ENCODE assay signal across 27 mouse cellular contexts in the genomic region with DNA sequence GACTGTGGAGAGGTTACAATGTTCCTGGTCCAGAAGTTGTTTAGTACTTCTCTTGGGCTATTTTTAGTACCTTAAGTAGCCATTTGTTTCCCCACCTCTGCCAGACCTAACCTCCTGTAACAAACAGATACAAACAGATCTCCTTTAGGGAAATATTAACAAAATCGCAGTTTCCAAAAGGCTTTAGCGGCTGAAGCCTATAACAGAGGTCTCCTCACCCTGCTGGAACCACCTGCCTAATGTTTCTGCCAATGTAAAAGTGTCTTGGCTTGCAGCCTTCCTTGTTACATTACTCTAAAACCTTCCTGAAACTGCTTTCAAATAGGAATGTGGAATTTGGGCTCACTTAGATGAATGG. TPM values are rescaled to one million over a fixed set of nuclear protein-coding genes. Genes with fewer than 3 reads are reported as not detected.
DNase-seq lines count a peak whose midpoint lies in the region; ATAC-seq and TF ChIP-seq lines count a peak whose summit lies in the region.
"Had no signal": no experiment of that assay in that cellular context is flagged by ENCODE, and none has a peak within 500 bp of the region (broad histone marks: within the 10 kb centered on the region; RNA-seq: fewer than 3 reads in every experiment).

No protein-coding gene starts in this region.

- H3K4me2 ChIP-seq in heart, embryonic 14.5 days (ENCODE audit: low read length) = peak overlapping the region; percentile 33; the same call in 1 of the 2 replicates
- H3K4me2 ChIP-seq in kidney, embryonic 15.5 days = no peak overlapping the region
- H3K4me2 ChIP-seq: embryonic facial prominence, embryonic 13.5 days; forebrain, embryonic 12.5 days; forebrain, embryonic 15.5 days; heart, embryonic 11.5 days; hindbrain, embryonic 13.5 days had no signal

- peaks cover 4 to 16% of the 10 kb centered on the region in 2 experiments for H3K4me1 ChIP-seq in heart, embryonic 14.5 days (ENCODE audit: control insufficient read depth in 2 of 2, insufficient read depth in 2 of 2, low read length in 2 of 2)
- H3K4me1 ChIP-seq in kidney, embryonic 15.5 days = no peaks in the 10 kb centered on the region
- H3K4me1 ChIP-seq: embryonic facial prominence, embryonic 13.5 days; forebrain, embryonic 15.5 days; hindbrain, embryonic 13.5 days had no signal

- H3K27ac ChIP-seq in gastrocnemius, adult 2 months = peak overlapping the region; percentile 53
- H3K27ac ChIP-seq in heart, embryonic 14.5 days (replicated peaks in 1 of 2; ENCODE audit: control insufficient read depth in 1 of 2, insufficient read depth in 1 of 2, low read depth in 2 of 2, low read length in 2 of 2) = 0 out of 4 replicates have a peak overlapping the region, but pooled peaks of 1 of the 2 experiments have one; percentile 25
- H3K27ac ChIP-seq in kidney, embryonic 15.5 days = no peak overlapping the region
- H3K27ac ChIP-seq: embryonic facial prominence, embryonic 10.5 days; embryonic facial prominence, embryonic 13.5 days; forebrain, embryonic 12.5 days; forebrain, embryonic 15.5 days; hindbrain, embryonic 10.5 days; hindbrain, embryonic 13.5 days had no signal

- intact Hi-C loops in gastrocnemius, adult 2 months (cut with DNase I) = loop anchor here (10.0 kb wide), 1 partner anchor 390 kb away; no protein-coding TSS in a partner anchor

- no peak overlapping the region for H3K4me3 ChIP-seq in gastrocnemius, adult 2 months
- no peak overlapping the region for H3K4me3 ChIP-seq in heart, embryonic 14.5 days (ENCODE audit: control insufficient read depth in 1 of 2, insufficient read depth in 1 of 2, low read depth in 1 of 2, low read length in 2 of 2)
- H3K4me3 ChIP-seq in kidney, embryonic 15.5 days (replicated peaks) = no peak overlapping the region
- H3K4me3 ChIP-seq: embryonic facial prominence, embryonic 10.5 days; embryonic facial prominence, embryonic 13.5 days; erythroblast, embryonic 14.5 days; forebrain, embryonic 12.5 days; forebrain, embryonic 15.5 days; hindbrain, embryonic 10.5 days; hindbrain, embryonic 13.5 days had no signal

- peaks cover 6% of the 10 kb centered on the region; the same call in 1 of the 2 replicates for H3K9me3 ChIP-seq in heart, embryonic 14.5 days (ENCODE audit: control insufficient read depth, low read length)
- no peaks in the 10 kb centered on the region for H3K9me3 ChIP-seq in kidney, embryonic 15.5 days (replicated peaks)
- H3K9me3 ChIP-seq: forebrain, embryonic 15.5 days; hindbrain, embryonic 13.5 days had no signal

- H3K9ac ChIP-seq in heart, embryonic 14.5 days (ENCODE audit: low read length) = no peak overlapping the region
- H3K9ac ChIP-seq in kidney, embryonic 15.5 days = no peak overlapping the region
- H3K9ac ChIP-seq: embryonic facial prominence, embryonic 13.5 days; forebrain, embryonic 12.5 days; forebrain, embryonic 15.5 days; hindbrain, embryonic 13.5 days had no signal

- no peak for ATAC-seq in heart, embryonic 14.5 days (ENCODE audit: insufficient number of reproducible peaks, insufficient read depth, low FRiP score, low read depth)
- ATAC-seq in kidney, embryonic 15.5 days (replicated peaks; ENCODE audit: low FRiP score) = no peak
- ATAC-seq: forebrain, embryonic 15.5 days; hindbrain, embryonic 16.5 days; intestine, embryonic 16.5 days had no signal

- TF ChIP-seq CTCF in gastrocnemius, adult 2 months (IDR thresholded peaks at IDR 0.05) = no peak

- WGBS in heart, embryonic 14.5 days = 65% methylated on average over 2 of the region's 2 CpGs
- WGBS in kidney, embryonic 15.5 days = 83% methylated on average over 2 of the region's 2 CpGs

- DNase-seq in gastrocnemius, adult 2 months = no peak
- no peak for DNase-seq in gastrocnemius, adult 18-20 months (ENCODE audit: low spot score)
- DNase-seq in heart, postnatal 4 days = no peak
- DNase-seq in kidney, adult 11 months = peak; percentile 28
- peak; percentile 50 for DNase-seq in testis, postnatal 14 days (ENCODE audit: low spot score)
- DNase-seq in testis, postnatal 10 days (ENCODE audit: low spot score) = no peak
- DNase-seq: adrenal gland, adult 8-10 months; adrenal gland, postnatal 25 days; cerebellum, adult 11-12 months; cerebellum, adult 8-10 months; cerebellum, postnatal 10 days; cerebellum, postnatal 36 days; embryo, embryonic 11 days; gastrocnemius, postnatal 14 days; heart, postnatal 10 days had no signal

- no peaks in the 10 kb centered on the region for H3K27me3 ChIP-seq in heart, embryonic 14.5 days (ENCODE audit: control insufficient read depth, insufficient read depth, low read length)
- peaks cover 2% of the 10 kb centered on the region; the same call in 1 of the 2 replicates for H3K27me3 ChIP-seq in kidney, embryonic 15.5 days
- H3K27me3 ChIP-seq: embryonic facial prominence, embryonic 13.5 days; forebrain, embryonic 12.5 days; forebrain, embryonic 15.5 days; hindbrain, embryonic 13.5 days had no signal

- H3K36me3 ChIP-seq in heart, embryonic 14.5 days (ENCODE audit: control insufficient read depth, insufficient read depth, low read length) = no peaks in the 10 kb centered on the region
- no peaks in the 10 kb centered on the region for H3K36me3 ChIP-seq in kidney, embryonic 15.5 days
- H3K36me3 ChIP-seq: embryonic facial prominence, embryonic 10.5 days; embryonic facial prominence, embryonic 13.5 days; forebrain, embryonic 12.5 days; forebrain, embryonic 15.5 days; hindbrain, embryonic 10.5 days; hindbrain, embryonic 13.5 days had no signal

RNA-seq across cellular contexts. Expression of a gene that starts 8.6 kb away (rescaled TPM):
- total RNA-seq in gastrocnemius, adult 2 months (2021) = 10 to 100 TPM; 18.8 to 31.7 TPM
- 10 to 100 TPM; 18.4 to 22.1 TPM for total RNA-seq in gastrocnemius, adult 18-20 months (2021)
- polyA plus RNA-seq in heart, embryonic 14.5 days (2014; fragmentation: Nextera tagmentation; extraction: Ambion mirVana) = 6.3 and 7.1 TPM in 2 replicates
- total RNA-seq in heart, postnatal 4 days (2021) = 10 to 100 TPM; 13.1 to 15.4 TPM
- 22.8 and 24.2 TPM in 2 replicates for polyA plus RNA-seq in kidney, embryonic 15.5 days (2015; fragmentation: Nextera tagmentation; extraction: Ambion mirVana)

RNA-seq across cellular contexts. Expression of a gene that starts 31.3 kb away (rescaled TPM):
- 1 to 10 TPM; 5.1 to 6.5 TPM for total RNA-seq in gastrocnemius, adult 2 months (2021)
- 1 to 10 TPM; 6.7 to 7.2 TPM for total RNA-seq in gastrocnemius, adult 18-20 months (2021)
- 11.4 and 12.7 TPM in 2 replicates for polyA plus RNA-seq in heart, embryonic 14.5 days (2014; fragmentation: Nextera tagmentation; extraction: Ambion mirVana)
- 10 to 100 TPM; 11.4 to 12.5 TPM for total RNA-seq in heart, postnatal 4 days (2021)
- polyA plus RNA-seq in kidney, embryonic 15.5 days (2015; fragmentation: Nextera tagmentation; extraction: Ambion mirVana) = 13.2 and 14.3 TPM in 2 replicates

Comparison
In these comparisons a context has a peak if more than half of its experiments do, and no peak if none do; other contexts are left out.
1. DNase-seq: peak in kidney, adult 11 months (single experiment) and testis, postnatal 14 days (single experiment); none in gastrocnemius, adult 2 months (single experiment), gastrocnemius, adult 18-20 months (single experiment), heart, postnatal 4 days (single experiment) and testis, postnatal 10 days (single experiment).